Mouse (Mus musculus) brain, embryonic 14.5 days (tissue): ENCODE data around the gene Gm3448.

Source experiments
- CTCF ChIP-seq: fragments of 200-500 bp; IDR thresholded peaks from 2 replicates; pipeline ENCODE4 v1.5.1; 2012; ENCODE audit warnings: inconsistent platforms, mild to moderate bottlenecking, moderate library complexity, borderline replicate concordance; ENCODE audit not compliant: insufficient read depth, insufficient read length; ENCODE audit errors: extremely low read depth
- POLR2A ChIP-seq: fragments of 200-500 bp; IDR thresholded peaks from 2 replicates; pipeline ENCODE4 v1.6.1; 2012; ENCODE audit warnings: mild to moderate bottlenecking, inconsistent platforms, borderline replicate concordance; ENCODE audit not compliant: poor library complexity, insufficient read depth, insufficient read length, severe bottlenecking; ENCODE audit errors: extremely low read depth

- TF ChIP-seq CTCF (no peak), POLR2A (no peak)
These were observed 43.0 kb upstream of the Gm3448 start for GRCm38 (mm10) chr17:15084226-15084848.
